Mouse (Mus musculus) neural tube, embryonic 14.5 days (tissue): ENCODE data around the gene Tigd3. TPM values are rescaled to one million over a fixed set of nuclear protein-coding genes. Genes with fewer than 3 reads are reported as not detected.

Source experiments
- ATAC-seq: fragments of 200-750 bp; cut with Nextera tagmentation; 2 replicates; pipeline ENCODE4 v1.8.0; 2017; ENCODE audit warnings: low read depth, mild to moderate bottlenecking, moderate TSS enrichment, moderate library complexity
- H3K27ac ChIP-seq: fragments of 300-500 bp; sonication (generic); 2 replicates; pipeline ENCODE4 v1.5.1; 2014; ENCODE audit warnings: low read depth, mild to moderate bottlenecking, control low read depth, low read length, moderate library complexity, mixed read lengths
- H3K27me3 ChIP-seq: fragments of 300-500 bp; sonication (generic); 2 replicates; pipeline ENCODE4 v1.6.1; 2014; ENCODE audit warnings: low read length; ENCODE audit not compliant: control insufficient read depth, insufficient read depth
- H3K36me3 ChIP-seq: fragments of 300-500 bp; sonication (generic); 2 replicates; pipeline ENCODE4 v1.6.1; 2014; ENCODE audit warnings: low read length, mixed read lengths; ENCODE audit not compliant: control insufficient read depth, insufficient read depth
- H3K4me1 ChIP-seq: fragments of 300-500 bp; sonication (generic); 2 replicates; pipeline ENCODE4 v1.6.1; 2014; ENCODE audit warnings: low read length; ENCODE audit not compliant: control insufficient read depth, insufficient read depth
- H3K4me2 ChIP-seq: fragments of 300-500 bp; sonication (generic); 2 replicates; pipeline ENCODE4 v1.6.1; 2014; ENCODE audit warnings: mild to moderate bottlenecking, low read depth, low read length, control low read depth
- H3K4me3 ChIP-seq: fragments of 300-500 bp; sonication (generic); 2 replicates; pipeline ENCODE4 v1.5.1; 2014; ENCODE audit warnings: low read depth, low read length, control low read depth, mixed read lengths
- H3K9ac ChIP-seq: fragments of 300-500 bp; sonication (generic); replicated peaks from 2 replicates; pipeline ENCODE4 v1.6.1; 2014; ENCODE audit warnings: low read depth, mild to moderate bottlenecking, control low read depth, low read length, mixed read lengths
- H3K9me3 ChIP-seq: fragments of 300-500 bp; sonication (generic); 2 replicates; pipeline ENCODE4 v1.6.1; 2016; ENCODE audit warnings: low read length; ENCODE audit not compliant: control insufficient read depth
- WGBS: fragments of 180-500 bp; shearing (Covaris S2); extraction: QIAGEN DNeasy Blood & Tissue Kit; methylation state at CpG from one replicate; pipeline ENCODE4 v1.1.7; 2014; 5-methylcytosine and 5-hydroxymethylcytosine counted together
- polyA plus RNA-seq: library from polyadenylated mRNA; unstranded; fragments of >200 nt; fragmentation: Nextera tagmentation; extraction: Ambion mirVana; gene quantifications from 2 replicates; pipeline ENCODE4 v1.2.1, GENCODE M21; 2014

Tigd3 gene
- polyA plus RNA-seq, 1 experiment from 2014 or later: 12.8 TPM

GRCm38 (mm10) chr19:5912103-5913006, 18.4 kb upstream of the Tigd3 start:
- no peaks in the 10 kb centered on the region for H3K36me3 ChIP-seq
- no peaks in the 10 kb centered on the region for H3K27me3 ChIP-seq
- H3K4me2 ChIP-seq: peak overlapping the region; percentile 86
- WGBS: 0% methylated on average over 58 of the region's 59 CpGs
- H3K9ac ChIP-seq: peak overlapping the region; percentile 81
- H3K27ac ChIP-seq: peak overlapping the region; percentile 82
- H3K9me3 ChIP-seq: no peaks in the 10 kb centered on the region
- H3K4me3 ChIP-seq: peak overlapping the region; percentile 93
- ATAC-seq: peak; percentile 93
- H3K4me1 ChIP-seq: peaks cover 31% of the 10 kb centered on the region

- WGBS: 4% methylated on average over 14 of the region's 14 CpGs
- no peaks in the 10 kb centered on the region for H3K9me3 ChIP-seq
- H3K27ac ChIP-seq: peak overlapping the region; percentile 82
- H3K4me1 ChIP-seq: peaks cover 31% of the 10 kb centered on the region
- peak overlapping the region; percentile 86 for H3K4me2 ChIP-seq
- H3K27me3 ChIP-seq: no peaks in the 10 kb centered on the region
- H3K36me3 ChIP-seq: peaks cover 5% of the 10 kb centered on the region
- no peak for ATAC-seq
- H3K9ac ChIP-seq: peak overlapping the region; percentile 81
- peak overlapping the region; percentile 93 for H3K4me3 ChIP-seq
Measured at GRCm38 (mm10) chr19:5911430-5912102, 17.6 kb upstream of the Tigd3 start.

GRCm38 (mm10) chr19:5910221-5910620, 16.3 kb upstream of the Tigd3 start:
- Histone ChIP-seq H3K27me3 (no peaks in the 10 kb centered on the region), H3K36me3 (peaks cover 18% of the 10 kb centered on the region), H3K9ac (peak overlapping the region; percentile 11; the same call in 1 of the 2 replicates), H3K4me1 (peaks cover 31% of the 10 kb centered on the region), H3K27ac (peak overlapping the region; percentile 39; the same call in 1 of the 2 replicates), H3K4me2 (peak overlapping the region; percentile 86), H3K4me3 (peak overlapping the region; percentile 16; the same call in 1 of the 2 replicates), H3K9me3 (no peaks in the 10 kb centered on the region)
- no peak for ATAC-seq
- 57% methylated on average over 6 of the region's 6 CpGs for WGBS

DNA sequence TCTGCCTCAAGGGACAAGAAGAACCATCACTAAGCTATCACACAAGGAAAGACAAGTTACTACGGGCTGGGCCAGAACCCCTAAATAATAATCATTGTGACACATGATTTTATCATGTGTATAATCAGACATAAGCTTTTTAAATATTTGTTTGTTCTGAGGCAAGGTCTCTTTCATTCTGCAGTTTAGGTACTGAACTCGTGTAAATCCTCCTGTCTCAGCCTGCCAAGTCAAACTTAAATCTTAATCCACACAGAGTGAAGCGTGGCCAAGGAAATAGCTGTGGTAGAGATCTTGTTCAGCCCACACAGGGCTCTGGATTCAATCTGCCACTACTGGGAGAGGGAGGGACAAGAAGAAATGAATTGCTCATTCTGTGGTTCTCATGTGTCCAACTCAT, 13.3 kb upstream of the Tigd3 start:
- ATAC-seq: no peak
- Histone ChIP-seq H3K9me3 (no peaks in the 10 kb centered on the region), H3K4me1 (peaks cover 24% of the 10 kb centered on the region), H3K4me3 (no peak overlapping the region), H3K27me3 (no peaks in the 10 kb centered on the region), H3K9ac (no peak overlapping the region), H3K36me3 (peaks cover 47% of the 10 kb centered on the region), H3K27ac (no peak overlapping the region), H3K4me2 (no peak overlapping the region)
- WGBS: 90% methylated on average over 3 of the region's 3 CpGs

DNA sequence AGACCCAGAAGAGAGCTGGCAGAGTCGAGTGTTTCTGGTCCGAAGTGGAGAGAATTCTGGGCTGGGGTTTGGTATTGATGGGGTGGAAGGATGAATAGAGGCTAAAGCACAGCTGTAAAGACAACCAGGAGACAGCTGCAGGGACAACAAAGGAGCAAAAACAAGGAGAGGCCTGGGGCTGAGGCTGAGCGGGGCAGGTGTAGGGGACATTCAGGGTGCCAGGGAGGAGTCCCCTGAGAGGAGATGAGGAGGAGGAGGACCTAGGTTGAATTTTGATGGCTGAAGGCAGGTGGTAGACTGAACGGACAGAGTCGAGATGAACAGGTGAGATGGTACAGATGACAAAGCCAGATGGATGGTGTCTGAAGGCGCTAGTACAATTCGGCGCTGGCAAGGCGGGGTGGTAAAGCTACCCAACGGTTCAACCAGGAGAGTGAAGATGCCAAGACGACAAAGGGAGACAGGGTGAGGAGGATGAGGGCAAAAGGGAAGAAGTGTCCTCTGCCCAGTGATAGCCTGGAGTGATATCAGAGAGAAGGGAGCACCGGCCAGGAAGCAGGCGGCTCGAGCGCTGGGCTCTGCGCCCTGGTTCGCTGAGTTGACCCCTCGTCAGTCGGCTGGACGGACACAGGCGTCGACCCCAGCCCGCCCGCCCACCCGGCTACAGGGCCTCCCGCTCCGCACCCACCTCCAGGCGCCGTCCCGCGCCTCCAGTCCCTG, 507 bp downstream of the Tigd3 start:
- peak overlapping the region; percentile 82 for H3K27ac ChIP-seq
- H3K4me3 ChIP-seq: peak overlapping the region; percentile 73
- peaks cover 18% of the 10 kb centered on the region for H3K4me1 ChIP-seq
- peak overlapping the region; percentile 90 for H3K4me2 ChIP-seq
- peak overlapping the region; percentile 87 for H3K9ac ChIP-seq
- H3K27me3 ChIP-seq: no peaks in the 10 kb centered on the region
- peak; percentile 44 for ATAC-seq
- 11% methylated on average over 18 of the region's 31 CpGs for WGBS
- H3K36me3 ChIP-seq: peaks cover 7% of the 10 kb centered on the region
- no peaks in the 10 kb centered on the region for H3K9me3 ChIP-seq

GRCm38 (mm10) chr19:5892735-5893134, 1.2 kb downstream of the Tigd3 start:
- Histone ChIP-seq H3K4me3 (peak overlapping the region; percentile 73), H3K36me3 (0 out of 2 replicates have a peak, but pooled peaks cover 3% of the 10 kb centered on the region), H3K4me1 (peaks cover 18% of the 10 kb centered on the region), H3K27ac (no peak overlapping the region), H3K9ac (peak overlapping the region; percentile 87), H3K9me3 (no peaks in the 10 kb centered on the region), H3K27me3 (no peaks in the 10 kb centered on the region), H3K4me2 (peak overlapping the region; percentile 90)
- no peak for ATAC-seq
- 94% methylated on average over 13 of the region's 13 CpGs for WGBS

- Histone ChIP-seq H3K36me3 (0 out of 2 replicates have a peak, but pooled peaks cover 3% of the 10 kb centered on the region), H3K27me3 (no peaks in the 10 kb centered on the region), H3K4me2 (no peak overlapping the region; the same call in none of the 2 replicates), H3K9ac (no peak overlapping the region), H3K9me3 (no peaks in the 10 kb centered on the region), H3K4me3 (no peak overlapping the region), H3K27ac (no peak overlapping the region), H3K4me1 (peaks cover 18% of the 10 kb centered on the region)
- WGBS: 97% methylated on average over 7 of the region's 7 CpGs
- no peak for ATAC-seq
Measured at GRCm38 (mm10) chr19:5892262-5892661, 1.7 kb downstream of the Tigd3 start.

GRCm38 (mm10) chr19:5891521-5892258, 2.3 kb downstream of the Tigd3 start:
- Histone ChIP-seq H3K9ac (no peak overlapping the region), H3K36me3 (0 out of 2 replicates have a peak, but pooled peaks cover 3% of the 10 kb centered on the region)

More at GRCm38 (mm10) chr19:5891521-5892258, 2.3 kb downstream of the Tigd3 start:
- no peak overlapping the region for H3K4me3 ChIP-seq
- H3K27me3 ChIP-seq: no peaks in the 10 kb centered on the region
- peaks cover 18% of the 10 kb centered on the region for H3K4me1 ChIP-seq
- 95% methylated on average over 12 of the region's 12 CpGs for WGBS
- no peaks in the 10 kb centered on the region for H3K9me3 ChIP-seq
- H3K4me2 ChIP-seq: no peak overlapping the region; the same call in 1 of the 2 replicates
- no peak overlapping the region for H3K27ac ChIP-seq
- ATAC-seq: no peak
